13 mouse cellular contexts compared by ENCODE assay signal in the genomic region with DNA sequence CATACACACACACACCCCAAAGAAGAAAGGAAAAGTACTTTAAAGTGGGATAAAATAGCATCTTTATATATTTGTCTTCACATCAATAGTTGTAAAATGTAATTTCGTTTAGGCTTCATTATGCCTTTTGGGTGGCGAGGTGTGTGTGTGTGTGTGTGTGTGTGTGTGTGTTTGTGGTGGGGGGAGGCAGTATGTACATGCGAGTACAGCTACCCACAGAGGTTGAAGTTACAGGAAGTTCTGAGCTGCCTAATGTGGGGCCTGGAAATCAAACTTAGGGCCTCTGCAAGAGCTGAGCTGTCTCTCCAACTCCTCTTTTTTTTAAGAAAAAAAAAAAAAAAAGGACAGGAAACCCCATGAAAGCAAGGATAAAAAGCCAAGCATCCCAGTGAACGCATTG. TPM values are rescaled to one million over a fixed set of nuclear protein-coding genes. Genes with fewer than 3 reads are reported as not detected.
DNase-seq lines count a peak whose midpoint lies in the region; ATAC-seq lines count a peak whose summit lies in the region.
"Had no signal": no experiment of that assay in that cellular context is flagged by ENCODE, and none has a peak within 500 bp of the region (broad histone marks: within the 10 kb centered on the region; RNA-seq: fewer than 3 reads in every experiment).

No protein-coding gene starts in this region.

- WGBS in lung, embryonic 15.5 days = 61% methylated on average over 4 of the region's 4 CpGs
- WGBS in kidney, embryonic 15.5 days = 67% methylated on average over 4 of the region's 4 CpGs

- H3K9ac ChIP-seq in lung, embryonic 15.5 days = no peak overlapping the region
- H3K9ac ChIP-seq in kidney, embryonic 15.5 days = no peak overlapping the region
- H3K9ac ChIP-seq: hindbrain, embryonic 12.5 days had no signal

- H3K36me3 ChIP-seq in lung, embryonic 15.5 days = no peaks in the 10 kb centered on the region
- no peaks in the 10 kb centered on the region for H3K36me3 ChIP-seq in kidney, embryonic 15.5 days
- H3K36me3 ChIP-seq: hindbrain, embryonic 12.5 days had no signal

- no peaks in the 10 kb centered on the region for H3K27me3 ChIP-seq in lung, embryonic 15.5 days
- H3K27me3 ChIP-seq in kidney, embryonic 15.5 days = no peaks in the 10 kb centered on the region
- H3K27me3 ChIP-seq: hindbrain, embryonic 12.5 days had no signal

- no peaks in the 10 kb centered on the region for H3K9me3 ChIP-seq in lung, embryonic 15.5 days
- H3K9me3 ChIP-seq in kidney, embryonic 15.5 days (replicated peaks) = no peaks in the 10 kb centered on the region
- H3K9me3 ChIP-seq: hindbrain, embryonic 12.5 days had no signal

- H3K27ac ChIP-seq in lung, embryonic 15.5 days = peak overlapping the region; percentile 47; the same call in 1 of the 2 replicates
- H3K27ac ChIP-seq in kidney, embryonic 15.5 days = no peak overlapping the region
- H3K27ac ChIP-seq: hindbrain, embryonic 12.5 days; kidney, postnatal 0 days had no signal

- no peak for DNase-seq in lung, postnatal 36 days
- peak; percentile 16 for DNase-seq in induced T-regulatory cell, adult 2 months (ENCODE audit: low read depth)
- peak; percentile 51 for DNase-seq in naive thymus-derived CD4-positive, alpha-beta T cell, adult 2 months (ENCODE audit: low read depth)
- no peak for DNase-seq in left cerebral cortex, adult 9 months (ENCODE audit: low spot score in 2 of 2)
- no peak for DNase-seq in embryo, embryonic 9.5 days (ENCODE audit: extremely low spot score)
- DNase-seq: cerebellum, postnatal 14 days; right cerebral cortex, postnatal 4 days had no signal

- ATAC-seq in lung, embryonic 15.5 days (ENCODE audit: borderline replicate concordance, extremely low read depth, low FRiP score, low TSS enrichment) = no peak
- no peak for ATAC-seq in megakaryocyte, adult 5-6 weeks (ENCODE audit: poor library complexity, severe bottlenecking)
- no peak for ATAC-seq in kidney, embryonic 15.5 days (replicated peaks; ENCODE audit: low FRiP score)

- H3K4me3 ChIP-seq in lung, embryonic 15.5 days = no peak overlapping the region
- no peak overlapping the region for H3K4me3 ChIP-seq in kidney, embryonic 15.5 days (replicated peaks)
- H3K4me3 ChIP-seq: erythroblast, embryonic 14.5 days; hindbrain, embryonic 12.5 days had no signal

- H3K4me2 ChIP-seq in lung, embryonic 15.5 days = no peak overlapping the region
- no peak overlapping the region for H3K4me2 ChIP-seq in kidney, embryonic 15.5 days
- H3K4me2 ChIP-seq: hindbrain, embryonic 12.5 days had no signal

- H3K4me1 ChIP-seq in lung, embryonic 15.5 days = 0 out of 2 replicates have a peak, but pooled peaks cover 3% of the 10 kb centered on the region
- peaks cover 14% of the 10 kb centered on the region; the same call in 1 of the 2 replicates for H3K4me1 ChIP-seq in kidney, embryonic 15.5 days
- H3K4me1 ChIP-seq: hindbrain, embryonic 12.5 days had no signal

RNA-seq across cellular contexts. Expression of a gene that starts 57.8 kb away (rescaled TPM):
- polyA plus RNA-seq in lung, embryonic 15.5 days (2015; fragmentation: Nextera tagmentation; extraction: Ambion mirVana) = 42.1 and 44.6 TPM in 2 replicates
- 13.8 and 14.2 TPM in 2 replicates for total RNA-seq in megakaryocyte, adult 5-6 weeks (2015)
- 7.6 and 10.0 TPM in 2 replicates for total RNA-seq in megakaryocyte, adult 5-6 weeks (2017)
- polyA plus RNA-seq in kidney, embryonic 15.5 days (2015; fragmentation: Nextera tagmentation; extraction: Ambion mirVana) = 35.0 and 35.5 TPM in 2 replicates

Comparison
In these comparisons a context has a peak if more than half of its experiments do, and no peak if none do; other contexts are left out.
1. DNase-seq: peak in induced T-regulatory cell, adult 2 months (single experiment) and naive thymus-derived CD4-positive, alpha-beta T cell, adult 2 months (single experiment); none in lung, postnatal 36 days (single experiment), left cerebral cortex, adult 9 months (0 of 2) and embryo, embryonic 9.5 days (single experiment).